Mouse (Mus musculus): ENCODE measurements around the gene Gpr157. TPM values are rescaled to one million over a fixed set of nuclear protein-coding genes. Genes with fewer than 3 reads are reported as not detected.

The Gpr157 gene
- polyA plus RNA-seq, 1 experiment from 2014 or later, result 0.16 TPM

- peak overlapping the region; percentile 70 for H3K27ac ChIP-seq (ENCODE audit: low read depth, low read length)
- peak overlapping the region; percentile 24 for H3K4me3 ChIP-seq (ENCODE audit: low read depth, low read length)
- H3K4me1 ChIP-seq (ENCODE audit: control insufficient read depth, insufficient read depth, low read length), result no peaks in the 10 kb centered on the region
- H3K9me3 ChIP-seq (ENCODE audit: control insufficient read depth, low read length), result no peaks in the 10 kb centered on the region
- 18% methylated on average over 9 of the region's 9 CpGs for WGBS
- H3K36me3 ChIP-seq (ENCODE audit: control insufficient read depth, insufficient read depth, low read length), result no peaks in the 10 kb centered on the region
- peak overlapping the region; percentile 41; the same call in 1 of the 2 replicates for H3K4me2 ChIP-seq (ENCODE audit: low read depth, low read length)
- ATAC-seq (ENCODE audit: low read depth), result peak; percentile 74
- no peaks in the 10 kb centered on the region for H3K27me3 ChIP-seq (ENCODE audit: control insufficient read depth, insufficient read depth, low read length)
- 0 out of 2 replicates have a peak overlapping the region, but pooled peaks have one; percentile 37 for H3K9ac ChIP-seq (replicated peaks; ENCODE audit: low read depth, low read length)
Measured at GRCm38 (mm10) chr4:150138084-150138543, 50.9 kb downstream of the Gpr157 start.

- Histone ChIP-seq H3K27ac (ENCODE audit: low read depth, low read length) (no peak overlapping the region), H3K9me3 (ENCODE audit: control insufficient read depth, low read length) (no peaks in the 10 kb centered on the region; the same call in 1 of the 2 replicates), H3K4me3 (ENCODE audit: low read depth, low read length) (no peak overlapping the region), H3K27me3 (ENCODE audit: control insufficient read depth, insufficient read depth, low read length) (no peaks in the 10 kb centered on the region), H3K4me2 (ENCODE audit: low read depth, low read length) (no peak overlapping the region), H3K36me3 (ENCODE audit: control insufficient read depth, insufficient read depth, low read length) (no peaks in the 10 kb centered on the region), H3K9ac (replicated peaks; ENCODE audit: low read depth, low read length) (no peak overlapping the region), H3K4me1 (ENCODE audit: control insufficient read depth, insufficient read depth, low read length) (no peaks in the 10 kb centered on the region)
- no peak for ATAC-seq (ENCODE audit: low read depth)
- WGBS, result 73% methylated on average over 13 of the region's 13 CpGs
Measured at GRCm38 (mm10) chr4:150139090-150139489, 51.9 kb downstream of the Gpr157 start.

- 70% methylated on average over 7 of the region's 7 CpGs for WGBS
- Histone ChIP-seq H3K27ac (ENCODE audit: low read depth, low read length) (no peak overlapping the region), H3K9me3 (ENCODE audit: control insufficient read depth, low read length) (no peaks in the 10 kb centered on the region; the same call in 1 of the 2 replicates), H3K4me1 (ENCODE audit: control insufficient read depth, insufficient read depth, low read length) (no peaks in the 10 kb centered on the region), H3K36me3 (ENCODE audit: control insufficient read depth, insufficient read depth, low read length) (no peaks in the 10 kb centered on the region), H3K4me2 (ENCODE audit: low read depth, low read length) (no peak overlapping the region), H3K9ac (replicated peaks; ENCODE audit: low read depth, low read length) (no peak overlapping the region), H3K27me3 (ENCODE audit: control insufficient read depth, insufficient read depth, low read length) (no peaks in the 10 kb centered on the region), H3K4me3 (ENCODE audit: low read depth, low read length) (no peak overlapping the region)
- ATAC-seq (ENCODE audit: low read depth), result no peak
Measured at GRCm38 (mm10) chr4:150140346-150140745, 53.2 kb downstream of the Gpr157 start.

GRCm38 (mm10) chr4:150144242-150144641 is 57.1 kb downstream of the Gpr157 start:
- Histone ChIP-seq H3K4me2 (ENCODE audit: low read depth, low read length) (no peak overlapping the region), H3K9me3 (ENCODE audit: control insufficient read depth, low read length) (no peaks in the 10 kb centered on the region; the same call in 1 of the 2 replicates), H3K9ac (replicated peaks; ENCODE audit: low read depth, low read length) (no peak overlapping the region), H3K36me3 (ENCODE audit: control insufficient read depth, insufficient read depth, low read length) (no peaks in the 10 kb centered on the region), H3K4me3 (ENCODE audit: low read depth, low read length) (no peak overlapping the region), H3K27me3 (ENCODE audit: control insufficient read depth, insufficient read depth, low read length) (no peaks in the 10 kb centered on the region), H3K27ac (ENCODE audit: low read depth, low read length) (no peak overlapping the region), H3K4me1 (ENCODE audit: control insufficient read depth, insufficient read depth, low read length) (no peaks in the 10 kb centered on the region)
- ATAC-seq (ENCODE audit: low read depth), result no peak
- 22% methylated on average over 12 of the region's 12 CpGs for WGBS

GRCm38 (mm10) chr4:150146286-150146685 is 59.1 kb downstream of the Gpr157 start:
- no peak overlapping the region for H3K4me3 ChIP-seq (ENCODE audit: low read depth, low read length)
- H3K27ac ChIP-seq (ENCODE audit: low read depth, low read length), result no peak overlapping the region
- no peak for ATAC-seq (ENCODE audit: low read depth)
- H3K9ac ChIP-seq (replicated peaks; ENCODE audit: low read depth, low read length), result no peak overlapping the region
- WGBS, result 84% methylated on average over 4 of the region's 4 CpGs
- no peaks in the 10 kb centered on the region; the same call in 1 of the 2 replicates for H3K9me3 ChIP-seq (ENCODE audit: control insufficient read depth, low read length)
- H3K36me3 ChIP-seq (ENCODE audit: control insufficient read depth, insufficient read depth, low read length), result no peaks in the 10 kb centered on the region
- no peaks in the 10 kb centered on the region for H3K4me1 ChIP-seq (ENCODE audit: control insufficient read depth, insufficient read depth, low read length)
- no peaks in the 10 kb centered on the region for H3K27me3 ChIP-seq (ENCODE audit: control insufficient read depth, insufficient read depth, low read length)
- no peak overlapping the region for H3K4me2 ChIP-seq (ENCODE audit: low read depth, low read length)

GRCm38 (mm10) chr4:150151045-150151444 is 63.9 kb downstream of the Gpr157 start:
- Histone ChIP-seq H3K36me3 (ENCODE audit: control insufficient read depth, insufficient read depth, low read length) (no peaks in the 10 kb centered on the region), H3K4me1 (ENCODE audit: control insufficient read depth, insufficient read depth, low read length) (no peaks in the 10 kb centered on the region), H3K9ac (replicated peaks; ENCODE audit: low read depth, low read length) (no peak overlapping the region), H3K27me3 (ENCODE audit: control insufficient read depth, insufficient read depth, low read length) (no peaks in the 10 kb centered on the region), H3K4me3 (ENCODE audit: low read depth, low read length) (no peak overlapping the region), H3K4me2 (ENCODE audit: low read depth, low read length) (no peak overlapping the region), H3K27ac (ENCODE audit: low read depth, low read length) (no peak overlapping the region), H3K9me3 (ENCODE audit: control insufficient read depth, low read length) (no peaks in the 10 kb centered on the region)
- 81% methylated on average over 7 of the region's 7 CpGs for WGBS
- ATAC-seq (ENCODE audit: low read depth), result no peak

- Histone ChIP-seq H3K36me3 (ENCODE audit: control insufficient read depth, insufficient read depth, low read length) (no peaks in the 10 kb centered on the region), H3K9me3 (ENCODE audit: control insufficient read depth, low read length) (no peaks in the 10 kb centered on the region), H3K27ac (ENCODE audit: low read depth, low read length) (no peak overlapping the region), H3K9ac (replicated peaks; ENCODE audit: low read depth, low read length) (no peak overlapping the region), H3K27me3 (ENCODE audit: control insufficient read depth, insufficient read depth, low read length) (no peaks in the 10 kb centered on the region), H3K4me2 (ENCODE audit: low read depth, low read length) (no peak overlapping the region), H3K4me3 (ENCODE audit: low read depth, low read length) (no peak overlapping the region), H3K4me1 (ENCODE audit: control insufficient read depth, insufficient read depth, low read length) (no peaks in the 10 kb centered on the region)
- ATAC-seq (ENCODE audit: low read depth), result no peak
- WGBS, result 81% methylated on average over 8 of the region's 8 CpGs
Measured at GRCm38 (mm10) chr4:150152483-150152882, 65.3 kb downstream of the Gpr157 start.

GRCm38 (mm10) chr4:150155301-150155700 is 68.1 kb downstream of the Gpr157 start:
- WGBS, result 89% methylated on average over 4 of the region's 4 CpGs
- Histone ChIP-seq H3K9ac (replicated peaks; ENCODE audit: low read depth, low read length) (no peak overlapping the region), H3K36me3 (ENCODE audit: control insufficient read depth, insufficient read depth, low read length) (no peaks in the 10 kb centered on the region), H3K4me1 (ENCODE audit: control insufficient read depth, insufficient read depth, low read length) (no peaks in the 10 kb centered on the region), H3K27me3 (ENCODE audit: control insufficient read depth, insufficient read depth, low read length) (no peaks in the 10 kb centered on the region), H3K4me3 (ENCODE audit: low read depth, low read length) (no peak overlapping the region), H3K4me2 (ENCODE audit: low read depth, low read length) (no peak overlapping the region), H3K27ac (ENCODE audit: low read depth, low read length) (no peak overlapping the region), H3K9me3 (ENCODE audit: control insufficient read depth, low read length) (no peaks in the 10 kb centered on the region)
- no peak for ATAC-seq (ENCODE audit: low read depth)
